Mouse (Mus musculus) embryonic fibroblast, embryonic 13.5 days (primary cell): Measurements from ENCODE around the gene Vwa8.

Source experiments
- CTCF ChIP-seq: IDR thresholded peaks from 2 replicates; pipeline ENCODE4 v1.5.1; 2011; ENCODE audit warnings: mild to moderate bottlenecking, control low read depth, low read length, moderate library complexity, borderline replicate concordance; ENCODE audit not compliant: insufficient read depth
- POLR2A ChIP-seq: IDR thresholded peaks from 2 replicates; pipeline ENCODE4 v1.6.1; 2011; ENCODE audit warnings: low read depth, mild to moderate bottlenecking, control low read depth, low read length, moderate library complexity

DNA sequence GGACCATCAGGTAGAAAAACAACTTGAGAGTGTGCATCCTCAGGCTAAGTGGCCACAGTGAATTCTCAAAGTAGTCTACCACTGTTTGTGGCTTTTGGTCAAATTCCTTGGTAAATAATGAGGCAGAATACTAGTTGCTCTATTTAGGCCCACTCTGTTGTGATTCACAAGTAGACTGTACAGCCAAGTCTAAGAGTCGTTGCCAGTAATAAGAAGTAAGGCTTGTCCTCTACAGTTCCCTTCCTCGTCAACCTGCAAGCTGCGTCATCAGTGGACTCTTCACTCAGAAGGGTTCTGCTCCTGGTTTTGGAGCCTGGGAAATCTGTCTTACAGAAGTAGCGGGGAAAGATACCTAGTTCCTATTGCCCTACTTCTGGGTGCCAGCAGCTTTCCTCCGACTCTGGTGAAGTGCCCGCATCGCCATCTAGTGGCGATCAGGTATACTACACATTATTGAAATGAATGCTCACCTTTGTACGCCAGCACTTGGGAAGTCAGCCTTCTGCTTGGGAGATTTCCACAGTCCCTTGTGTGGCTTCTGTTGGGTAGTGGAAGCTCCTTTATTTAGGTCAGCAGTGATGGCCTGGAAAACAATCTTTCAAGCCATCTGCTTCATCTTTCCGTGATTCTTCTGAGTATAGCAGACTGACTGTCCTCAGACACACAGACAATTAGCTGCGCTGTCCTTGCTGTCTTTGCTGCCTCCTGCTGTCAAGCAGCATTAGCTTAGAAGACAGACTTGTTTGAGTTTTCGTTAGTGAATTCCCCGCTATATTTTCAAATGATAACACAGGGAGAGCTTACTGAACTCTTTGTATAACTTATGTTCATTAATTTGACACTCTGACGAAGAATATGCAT is 258.0 kb downstream of the Vwa8 start:
- TF ChIP-seq CTCF, result peak; percentile 78; the same call in 1 of the 2 replicates
- TF ChIP-seq POLR2A, result no peak
